Mouse (Mus musculus): ENCODE results near the gene Gm10428. TPM values are rescaled to one million over a fixed set of nuclear protein-coding genes. Genes with fewer than 3 reads are reported as not detected.

The Gm10428 gene
- not detected in 2 replicates for polyA plus RNA-seq (2015; fragmentation: Nextera tagmentation; extraction: Ambion mirVana)

GRCm38 (mm10) chr11:62752780-62753179 is at the start of gene Gm10428:
Gene Gm10428, plus strand, starts transcription at chr11:62753100.

GRCm38 (mm10) chr11:62731311-62732021 is 21.4 kb upstream of the Gm10428 start, which contains the start of gene Zfp287:
Gene Zfp287, minus strand, starts transcription at chr11:62731905.

DNA sequence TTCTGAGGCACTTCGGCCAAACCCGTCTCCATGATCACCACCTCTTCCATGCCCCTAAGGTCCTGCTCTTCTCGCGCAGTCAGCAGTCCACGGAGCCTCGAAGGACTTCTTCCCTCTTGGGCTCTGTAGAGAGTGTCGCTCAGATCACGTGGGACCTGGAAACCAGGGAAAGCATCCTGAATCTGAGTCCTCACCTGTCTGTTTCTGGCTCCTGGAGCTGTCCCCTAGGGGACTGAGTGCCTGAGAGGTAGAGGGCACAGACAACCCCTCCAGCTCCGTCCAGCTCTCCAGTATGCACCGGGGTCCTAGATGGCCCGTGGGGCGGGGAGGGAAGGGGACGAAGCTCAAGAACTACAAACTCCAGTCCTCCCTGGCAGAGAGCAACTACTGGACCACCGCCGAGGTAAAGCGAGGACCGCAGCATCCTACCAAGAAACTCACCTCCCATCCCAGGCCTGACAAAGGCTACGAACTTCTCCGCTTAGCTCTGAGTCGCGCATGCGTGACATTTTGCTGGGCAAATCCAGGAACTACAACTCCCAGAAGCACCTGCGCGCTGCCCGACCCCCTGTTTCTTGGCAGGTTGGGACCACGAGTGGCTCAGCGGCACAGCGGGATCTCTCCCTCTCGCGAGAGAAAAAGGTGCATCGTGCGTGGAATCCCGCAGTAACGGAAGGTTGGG is 36.2 kb downstream of the Gm10428 start, which contains the start of gene Zfp286:
TSS of gene Zfp286 (minus strand) at position 528 of the 682 bp plus-strand sequence.

Other genes with a start within 250 kb of the Gm10428 start
- gene Cenpv, start 213.8 kb upstream of the Gm10428 start, polyA plus RNA-seq (2015; fragmentation: Nextera tagmentation; extraction: Ambion mirVana), result 6.0 and 6.4 TPM in 2 replicates
- gene Ubb, start 201.9 kb upstream of the Gm10428 start, polyA plus RNA-seq (2015; fragmentation: Nextera tagmentation; extraction: Ambion mirVana), result 1,838 and 1,941 TPM in 2 replicates
- gene Trpv2, start 178.6 kb upstream of the Gm10428 start, polyA plus RNA-seq (2015; fragmentation: Nextera tagmentation; extraction: Ambion mirVana), result 53.5 and 57.7 TPM in 2 replicates
- gene Lrrc75a, start 104.6 kb upstream of the Gm10428 start, polyA plus RNA-seq (2015; fragmentation: Nextera tagmentation; extraction: Ambion mirVana), result 11.7 and 12.9 TPM in 2 replicates
- 43.9 and 47.7 TPM in 2 replicates for gene Mmgt2, start 104.4 kb upstream of the Gm10428 start, polyA plus RNA-seq (2015; fragmentation: Nextera tagmentation; extraction: Ambion mirVana)
- 3.5 and 3.9 TPM in 2 replicates for gene Zfp287, start 21.2 kb upstream of the Gm10428 start, polyA plus RNA-seq (2015; fragmentation: Nextera tagmentation; extraction: Ambion mirVana)
- 4.0 and 4.8 TPM in 2 replicates for gene Zfp286, start 36.4 kb downstream of the Gm10428 start, polyA plus RNA-seq (2015; fragmentation: Nextera tagmentation; extraction: Ambion mirVana)
- gene Trim16, start 67.1 kb downstream of the Gm10428 start, polyA plus RNA-seq (2015; fragmentation: Nextera tagmentation; extraction: Ambion mirVana), result 22.9 and 29.0 TPM in 2 replicates
- 0.20 and 0.53 TPM in 2 replicates for gene Fbxw10, start 94.0 kb downstream of the Gm10428 start, polyA plus RNA-seq (2015; fragmentation: Nextera tagmentation; extraction: Ambion mirVana)
- 53.7 and 56.3 TPM in 2 replicates for gene Tvp23b, start 126.4 kb downstream of the Gm10428 start, polyA plus RNA-seq (2015; fragmentation: Nextera tagmentation; extraction: Ambion mirVana)
- gene Cdrt4, start 198.1 kb downstream of the Gm10428 start, polyA plus RNA-seq (2015; fragmentation: Nextera tagmentation; extraction: Ambion mirVana), result not detected in 2 replicates